Mouse (Mus musculus) liver, adult 2 months (tissue): Measurements from ENCODE around the gene Rhov. TPM values are rescaled to one million over a fixed set of nuclear protein-coding genes. Genes with fewer than 3 reads are reported as not detected.

ENCODE experiments used
- DNase-seq: peaks from one replicate; pipeline ENCODE4 v3.0.0-alpha.2; 2011; ENCODE audit warnings: low read depth, low spot score; ENCODE audit errors: extremely low read depth
- H3K27ac ChIP-seq: fragments of 200-500 bp; replicated peaks from 2 replicates; pipeline ENCODE4 v1.5.1; 2012; ENCODE audit warnings: low read depth, mild to moderate bottlenecking, control low read depth, inconsistent platforms, low read length; ENCODE audit not compliant: insufficient read depth
- H3K27me3 ChIP-seq: fragments of 200-500 bp; 2 replicates; pipeline ENCODE4 v1.6.1; 2012; ENCODE audit warnings: mild to moderate bottlenecking, moderate library complexity, low read length, inconsistent platforms; ENCODE audit not compliant: control insufficient read depth, insufficient read depth
- H3K36me3 ChIP-seq: fragments of 200-500 bp; 2 replicates; pipeline ENCODE4 v1.6.1; 2012; ENCODE audit warnings: low read length, inconsistent platforms; ENCODE audit not compliant: control insufficient read depth, insufficient read depth
- H3K4me1 ChIP-seq: fragments of 200-500 bp; 2 replicates; pipeline ENCODE4 v1.6.1; 2011; ENCODE audit warnings: low read length; ENCODE audit not compliant: control insufficient read depth, insufficient read depth
- H3K4me3 ChIP-seq: fragments of 200-500 bp; 2 replicates; pipeline ENCODE4 v1.5.1; 2011; ENCODE audit warnings: low read depth, mild to moderate bottlenecking, control low read depth, low read length, moderate library complexity; ENCODE audit not compliant: insufficient read depth
- H3K79me2 ChIP-seq: fragments of 200-500 bp; 2 replicates; pipeline ENCODE4 v1.6.1; 2012; ENCODE audit warnings: inconsistent platforms, mild to moderate bottlenecking, low read length, moderate library complexity; ENCODE audit not compliant: control insufficient read depth, insufficient read depth
- H3K9ac ChIP-seq: fragments of 200-500 bp; 2 replicates; pipeline ENCODE4 v1.6.1; 2012; ENCODE audit warnings: low read depth, mild to moderate bottlenecking, control low read depth, inconsistent platforms, low read length
- CTCF ChIP-seq: fragments of 200-500 bp; IDR thresholded peaks from 2 replicates; pipeline ENCODE4 v1.5.1; 2011; ENCODE audit warnings: low read depth, low read length, control low read depth
- POLR2A ChIP-seq: fragments of 200-500 bp; IDR thresholded peaks from 2 replicates; pipeline ENCODE4 v1.6.1; 2011; ENCODE audit warnings: low read length, control low read depth; ENCODE audit not compliant: insufficient read depth; ENCODE audit errors: extremely low read depth
- WGBS: fragments of 180-500 bp; shearing (Covaris S2); methylation state at CpG from one replicate; pipeline ENCODE4 v1.1.7; 2018; 5-methylcytosine and 5-hydroxymethylcytosine counted together
- polyA plus RNA-seq: library from polyadenylated mRNA; depleted of rRNA; stranded (reverse); fragments of >200 nt; gene quantifications from 2 replicates; pipeline ENCODE4 v1.2.3, GENCODE M21; 2012
- total RNA-seq: library from RNA; depleted of rRNA; stranded (reverse); fragments of >200 nt; gene quantifications from 2 replicates; pipeline ENCODE4 v1.2.3, GENCODE M21; 2014

Rhov gene
- total and polyA plus RNA-seq, 2 experiments: not detected

GRCm38 (mm10) chr2:119250826-119251478 lies 20.1 kb downstream of the Rhov start:
- Histone ChIP-seq H3K4me1 (peaks cover 6% of the 10 kb centered on the region), H3K27me3 (no peaks in the 10 kb centered on the region), H3K79me2 (no peaks in the 10 kb centered on the region), H3K9ac (peak overlapping the region; percentile 41; the same call in 1 of the 2 replicates), H3K36me3 (no peaks in the 10 kb centered on the region), H3K27ac (peak overlapping the region; percentile 76), H3K4me3 (no peak overlapping the region)
- WGBS: 4% methylated on average over 11 of the region's 11 CpGs
- DNase-seq: peak; percentile 80
- TF ChIP-seq POLR2A: no peak
- TF ChIP-seq CTCF: peak; percentile 94

DNA sequence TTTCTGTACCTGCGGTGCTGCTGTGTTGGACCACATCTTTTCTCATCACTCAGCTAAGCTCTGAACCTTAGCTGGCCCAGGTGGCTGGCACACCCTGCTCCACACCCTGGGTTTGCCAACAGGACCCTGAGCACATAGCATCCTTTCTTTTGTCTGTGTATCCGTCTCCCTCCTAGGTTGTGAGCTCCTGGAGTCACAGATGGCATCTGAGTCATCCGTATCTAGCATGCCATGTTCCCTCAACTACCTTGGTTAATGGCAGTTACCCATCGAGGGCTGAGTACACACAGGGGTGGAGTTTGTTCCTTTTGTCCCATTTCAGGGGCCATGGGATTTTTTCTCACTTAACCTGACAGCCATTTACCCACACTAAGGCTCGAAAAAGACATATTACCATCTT lies 20.7 kb downstream of the Rhov start:
- H3K27ac ChIP-seq: no peak overlapping the region
- DNase-seq: no peak
- H3K4me3 ChIP-seq: no peak overlapping the region
- no peak overlapping the region for H3K9ac ChIP-seq
- no peaks in the 10 kb centered on the region for H3K27me3 ChIP-seq
- peaks cover 6% of the 10 kb centered on the region for H3K4me1 ChIP-seq
- TF ChIP-seq POLR2A (no peak), CTCF (no peak)
- 63% methylated on average over 5 of the region's 5 CpGs for WGBS
- no peaks in the 10 kb centered on the region for H3K36me3 ChIP-seq
- H3K79me2 ChIP-seq: no peaks in the 10 kb centered on the region

DNA sequence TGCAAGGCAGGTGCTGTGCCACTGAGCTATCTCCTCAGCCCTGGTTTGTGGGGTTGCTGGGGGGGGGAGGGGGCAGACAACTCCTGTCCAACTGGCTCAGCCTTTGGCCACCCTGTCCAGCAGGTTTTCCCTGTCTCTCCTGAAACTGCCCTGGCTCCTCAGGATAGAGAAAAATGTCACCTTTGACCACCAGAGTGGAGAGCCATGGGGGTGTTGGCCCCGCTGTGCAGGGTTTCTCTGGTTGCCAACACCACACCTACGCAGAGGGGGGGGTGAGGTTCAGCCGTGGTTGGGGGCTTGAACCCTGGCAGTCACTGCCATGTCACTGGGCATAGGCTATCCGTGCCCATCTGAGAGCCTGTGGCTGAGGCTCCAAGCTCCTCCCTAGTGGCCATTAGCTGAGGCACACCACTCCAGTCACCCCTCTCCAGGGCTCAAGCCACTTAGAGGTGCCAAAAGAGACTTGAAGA lies 21.4 kb downstream of the Rhov start:
- Histone ChIP-seq H3K27me3 (no peaks in the 10 kb centered on the region), H3K9ac (no peak overlapping the region), H3K4me1 (peaks cover 6% of the 10 kb centered on the region), H3K36me3 (no peaks in the 10 kb centered on the region), H3K27ac (no peak overlapping the region), H3K79me2 (no peaks in the 10 kb centered on the region), H3K4me3 (no peak overlapping the region)
- no peak for TF ChIP-seq POLR2A
- no peak for TF ChIP-seq CTCF
- DNase-seq: no peak
- WGBS: 67% methylated on average over 4 of the region's 4 CpGs

DNA sequence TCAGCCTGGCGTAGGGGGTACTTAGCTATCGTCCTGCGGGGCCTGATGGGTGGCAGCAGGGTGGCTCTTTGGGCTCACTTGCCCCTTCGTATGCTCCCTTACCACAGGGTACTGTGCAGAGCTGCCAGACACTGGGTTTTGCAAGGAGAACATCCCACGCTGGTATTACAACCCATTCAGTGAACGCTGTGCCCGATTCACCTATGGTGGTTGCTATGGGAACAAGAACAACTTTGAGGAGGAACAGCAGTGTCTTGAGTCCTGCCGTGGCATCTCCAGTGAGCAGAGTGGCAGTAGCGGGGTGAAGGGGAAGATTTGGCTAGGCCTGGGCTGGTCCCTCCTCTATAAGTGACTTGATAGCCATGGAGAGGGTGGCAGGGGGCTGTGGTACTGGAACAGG lies 23.2 kb downstream of the Rhov start:
- no peak for DNase-seq
- Histone ChIP-seq H3K79me2 (no peaks in the 10 kb centered on the region), H3K9ac (no peak overlapping the region), H3K4me1 (peaks cover 6% of the 10 kb centered on the region), H3K4me3 (no peak overlapping the region), H3K36me3 (no peaks in the 10 kb centered on the region), H3K27me3 (no peaks in the 10 kb centered on the region), H3K27ac (no peak overlapping the region)
- WGBS: 90% methylated on average over 9 of the region's 9 CpGs
- TF ChIP-seq CTCF: no peak
- TF ChIP-seq POLR2A: no peak

GRCm38 (mm10) chr2:119245246-119245645 lies 25.8 kb downstream of the Rhov start:
- H3K27me3 ChIP-seq: no peaks in the 10 kb centered on the region
- no peaks in the 10 kb centered on the region for H3K79me2 ChIP-seq
- H3K4me1 ChIP-seq: no peaks in the 10 kb centered on the region
- H3K27ac ChIP-seq: no peak overlapping the region
- WGBS: 81% methylated on average over 7 of the region's 7 CpGs
- H3K4me3 ChIP-seq: no peak overlapping the region
- TF ChIP-seq CTCF (no peak), POLR2A (no peak)
- no peaks in the 10 kb centered on the region for H3K36me3 ChIP-seq
- DNase-seq: no peak
- H3K9ac ChIP-seq: no peak overlapping the region

- no peaks in the 10 kb centered on the region for H3K79me2 ChIP-seq
- WGBS: 51% methylated on average over 9 of the region's 9 CpGs
- H3K9ac ChIP-seq: no peak overlapping the region
- H3K27me3 ChIP-seq: peaks cover 6% of the 10 kb centered on the region
- H3K27ac ChIP-seq: no peak overlapping the region
- TF ChIP-seq CTCF (no peak), POLR2A (no peak)
- H3K4me3 ChIP-seq: no peak overlapping the region
- no peak for DNase-seq
- no peaks in the 10 kb centered on the region for H3K36me3 ChIP-seq
- H3K4me1 ChIP-seq: no peaks in the 10 kb centered on the region
Measured at GRCm38 (mm10) chr2:119242548-119242947, 28.5 kb downstream of the Rhov start.
